Mouse (Mus musculus) megakaryocyte, embryonic 14.5 days (primary cell): ENCODE results near the gene Acadvl.

ENCODE experiments used
- FLI1 ChIP-seq: IDR thresholded peaks from 2 replicates; pipeline ENCODE4 v1.6.1; 2012; ENCODE audit warnings: low read length, inconsistent platforms, mixed read lengths
- GATA1 ChIP-seq: IDR thresholded peaks from 3 replicates; pipeline ENCODE4 v1.6.1; 2012; ENCODE audit warnings: mixed read lengths, low read length, inconsistent platforms, borderline replicate concordance

- no peak for TF ChIP-seq GATA1
- TF ChIP-seq FLI1, result no peak
These were observed 23.5 kb downstream of the Acadvl start for GRCm38 (mm10) chr11:69991711-69992110.
